Mouse (Mus musculus) hindbrain, postnatal 0 days (tissue): ENCODE measurements at regions not wholly inside any gene's neighbourhood (a gene's known extent, or its start where the extent isn't known, plus 50 kb on each side); places are given as distances from the start of the nearest gene placed in this dataset.

Source experiments
- ATAC-seq: fragments of 200-750 bp; cut with Nextera tagmentation; 2 replicates; pipeline ENCODE4 v1.8.0; 2017; ENCODE audit warnings: mild to moderate bottlenecking, moderate TSS enrichment, moderate library complexity
- DNase-seq: peaks from one replicate; pipeline ENCODE4 v3.0.0-alpha.2; 2015; ENCODE audit warnings: low spot score
- H3K27ac ChIP-seq: fragments of 300-500 bp; sonication (generic); 2 replicates; pipeline ENCODE4 v1.5.1; 2014; ENCODE audit warnings: mild to moderate bottlenecking
- H3K27me3 ChIP-seq: fragments of 300-500 bp; sonication (generic); 2 replicates; pipeline ENCODE4 v1.6.1; 2014; ENCODE audit warnings: low read length, mixed read lengths; ENCODE audit not compliant: insufficient read depth
- H3K36me3 ChIP-seq: fragments of 300-500 bp; sonication (generic); 2 replicates; pipeline ENCODE4 v1.6.1; 2014; ENCODE audit warnings: low read length, mixed read lengths; ENCODE audit not compliant: insufficient read depth
- H3K4me1 ChIP-seq: fragments of 300-500 bp; sonication (generic); 2 replicates; pipeline ENCODE4 v1.6.1; 2014; ENCODE audit warnings: antibody characterized with exemption, low read length, mixed read lengths; ENCODE audit not compliant: insufficient read depth
- H3K4me2 ChIP-seq: fragments of 300-500 bp; sonication (generic); 2 replicates; pipeline ENCODE4 v1.6.1; 2014; ENCODE audit warnings: low read depth, mild to moderate bottlenecking, low read length, moderate library complexity, mixed read lengths
- H3K4me3 ChIP-seq: fragments of 300-500 bp; sonication (generic); 2 replicates; pipeline ENCODE4 v1.5.1; 2014; ENCODE audit warnings: low read length
- H3K9ac ChIP-seq: fragments of 300-500 bp; sonication (generic); replicated peaks from 2 replicates; pipeline ENCODE4 v1.6.1; 2014; ENCODE audit warnings: mild to moderate bottlenecking, low read length, moderate library complexity, mixed read lengths
- H3K9me3 ChIP-seq: fragments of 300-500 bp; sonication (generic); 2 replicates; pipeline ENCODE4 v1.6.1; 2016; ENCODE audit warnings: low read length, mixed read lengths
- CTCF ChIP-seq: IDR thresholded peaks from 2 replicates; pipeline ENCODE4 v1.5.1; 2016; ENCODE audit warnings: antibody characterized with exemption, control low read depth, low read depth
- WGBS: fragments of 180-500 bp; shearing (Covaris S2); extraction: QIAGEN DNeasy Blood & Tissue Kit; methylation state at CpG from one replicate; pipeline ENCODE4 v1.1.7; 2014; 5-methylcytosine and 5-hydroxymethylcytosine counted together

DNA sequence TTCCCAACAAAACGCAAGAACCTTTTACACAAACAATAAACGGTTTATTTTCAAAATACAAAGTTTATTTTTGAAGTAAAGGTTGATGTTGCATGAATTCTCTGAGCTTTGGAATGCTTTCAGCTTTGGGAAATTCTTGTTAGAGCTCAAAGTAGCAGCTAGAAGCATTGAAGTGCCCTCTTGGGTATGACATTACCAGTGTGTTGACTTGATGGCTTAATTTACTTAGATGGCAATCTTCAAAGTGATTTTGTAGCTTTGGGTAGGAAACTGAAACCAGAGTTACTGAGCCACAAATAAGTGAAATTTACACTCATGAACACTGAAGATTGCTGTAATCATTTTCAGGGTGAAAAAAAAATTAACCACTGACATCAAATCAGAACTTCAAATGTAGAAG is 320.3 kb upstream of the Reg3g start:
- Histone ChIP-seq H3K4me1 (no peaks in the 10 kb centered on the region), H3K9ac (no peak overlapping the region), H3K27me3 (no peaks in the 10 kb centered on the region), H3K9me3 (no peaks in the 10 kb centered on the region), H3K4me3 (no peak overlapping the region), H3K27ac (no peak overlapping the region), H3K4me2 (no peak overlapping the region), H3K36me3 (no peaks in the 10 kb centered on the region)
- DNase-seq (no peak), ATAC-seq (no peak)
- WGBS: 88% methylated on average over 2 of the region's 2 CpGs
- TF ChIP-seq CTCF: no peak

- TF ChIP-seq CTCF: 0 out of 2 replicates have a peak, but pooled peaks have one; percentile 14
- H3K4me3 ChIP-seq: no peak overlapping the region
- DNase-seq (no peak), ATAC-seq (no peak)
- H3K4me2 ChIP-seq: no peak overlapping the region
- no peaks in the 10 kb centered on the region for H3K4me1 ChIP-seq
- H3K36me3 ChIP-seq: no peaks in the 10 kb centered on the region
- no peak overlapping the region for H3K9ac ChIP-seq
- WGBS: 95% methylated on average over 3 of the region's 3 CpGs
- H3K27me3 ChIP-seq: no peaks in the 10 kb centered on the region
- H3K9me3 ChIP-seq: no peaks in the 10 kb centered on the region
- H3K27ac ChIP-seq: no peak overlapping the region
Observed at GRCm38 (mm10) chr6:78757619-78758018, 288.9 kb upstream of the Reg3g start.
